Mouse (Mus musculus) brown adipose tissue, adult 24 weeks (tissue): Measurements from ENCODE around the gene Arhgef2. TPM values are rescaled to one million over a fixed set of nuclear protein-coding genes. Genes with fewer than 3 reads are reported as not detected.

Experiments used
- H3K27ac ChIP-seq: fragments of 200-500 bp; replicated peaks from 2 replicates; pipeline ENCODE4 v1.5.1; 2012; ENCODE audit warnings: low read depth, mild to moderate bottlenecking, low read length
- H3K4me1 ChIP-seq: fragments of 200-500 bp; 2 replicates; pipeline ENCODE4 v1.6.1; 2012; ENCODE audit warnings: low read length, mixed read lengths; ENCODE audit not compliant: control insufficient read depth, insufficient read depth, insufficient read length
- H3K4me3 ChIP-seq: fragments of 200-500 bp; 2 replicates; pipeline ENCODE4 v1.5.1; 2012; ENCODE audit warnings: low read depth, mild to moderate bottlenecking, low read length, moderate library complexity; ENCODE audit not compliant: insufficient read depth
- polyA plus RNA-seq: library from polyadenylated mRNA; stranded (reverse); fragments of >200 nt; gene quantifications from 2 replicates; pipeline ENCODE4 v1.2.4, GENCODE M21; 2012; ENCODE audit not compliant: missing spikeins, insufficient read depth, insufficient read length

Arhgef2 gene
- polyA plus RNA-seq, 1 experiment, result 13.7 TPM

DNA sequence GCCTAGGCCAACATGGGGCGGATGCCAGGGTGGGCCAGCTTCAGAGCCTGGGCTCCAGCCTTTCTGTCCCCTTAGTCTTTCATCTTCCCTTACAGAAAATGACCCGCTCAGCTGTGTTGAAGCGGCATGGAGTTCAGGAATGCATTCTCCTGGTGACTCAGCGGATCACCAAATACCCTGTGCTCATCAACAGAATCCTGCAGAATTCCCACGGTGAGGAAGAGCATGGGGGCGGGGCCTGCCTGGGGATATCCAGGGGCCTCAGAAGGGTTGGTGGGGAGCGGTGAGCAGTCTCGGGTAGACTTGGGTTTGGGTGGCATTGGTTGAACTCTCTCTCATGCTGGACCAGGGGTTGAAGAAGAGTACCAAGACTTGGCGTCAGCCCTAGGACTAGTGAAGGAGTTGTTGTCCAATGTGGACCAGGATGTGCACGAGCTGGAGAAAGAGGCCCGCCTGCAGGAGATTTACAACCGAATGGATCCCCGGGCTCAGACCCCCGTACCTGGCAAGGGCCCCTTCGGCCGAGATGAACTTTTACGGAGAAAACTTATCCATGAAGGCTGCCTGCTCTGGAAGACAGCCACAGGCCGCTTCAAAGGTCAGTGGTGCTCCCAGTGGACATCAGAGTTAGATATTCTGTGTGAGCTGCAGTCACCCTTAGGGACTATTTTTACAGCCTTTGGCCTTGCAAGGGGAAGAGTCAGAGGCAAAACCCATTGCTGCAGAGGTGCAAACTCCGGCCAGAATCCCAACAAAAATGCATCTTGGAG lies 29.9 kb downstream of the Arhgef2 start:
- no peak overlapping the region for H3K27ac ChIP-seq
- H3K4me1 ChIP-seq, result no peaks in the 10 kb centered on the region; the same call in 1 of the 2 replicates
- H3K4me3 ChIP-seq, result no peak overlapping the region

- no peaks in the 10 kb centered on the region; the same call in 1 of the 2 replicates for H3K4me1 ChIP-seq
- H3K27ac ChIP-seq, result no peak overlapping the region
- no peak overlapping the region for H3K4me3 ChIP-seq
Observed at GRCm38 (mm10) chr3:88636555-88636986, 30.8 kb downstream of the Arhgef2 start.

DNA sequence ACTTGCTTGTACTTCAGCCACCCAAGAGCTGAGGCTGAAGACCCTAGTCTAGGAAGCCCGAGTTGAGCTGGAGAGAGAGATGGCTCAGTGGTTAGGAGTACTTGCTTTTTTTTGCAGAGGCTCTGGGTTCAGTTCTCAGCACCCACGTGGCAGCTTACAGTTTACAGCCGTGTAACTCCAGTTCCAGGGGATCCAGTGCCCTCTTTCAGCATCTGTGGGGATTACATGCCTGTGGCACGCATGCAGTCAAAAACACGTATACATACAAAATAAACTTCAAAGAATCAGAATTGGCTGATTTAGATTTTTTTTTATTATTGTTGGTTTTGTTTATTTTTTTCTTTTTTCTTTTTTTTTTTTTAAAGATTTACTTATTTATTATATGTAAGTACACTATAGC lies 31.4 kb downstream of the Arhgef2 start:
- Histone ChIP-seq H3K4me1 (no peaks in the 10 kb centered on the region), H3K27ac (no peak overlapping the region), H3K4me3 (no peak overlapping the region)

- Histone ChIP-seq H3K4me1 (no peaks in the 10 kb centered on the region), H3K4me3 (no peak overlapping the region), H3K27ac (no peak overlapping the region)
Observed at GRCm38 (mm10) chr3:88639239-88639638, 33.5 kb downstream of the Arhgef2 start.

GRCm38 (mm10) chr3:88640676-88641075 lies 34.9 kb downstream of the Arhgef2 start:
- H3K27ac ChIP-seq, result no peak overlapping the region
- no peaks in the 10 kb centered on the region for H3K4me1 ChIP-seq
- H3K4me3 ChIP-seq, result no peak overlapping the region

DNA sequence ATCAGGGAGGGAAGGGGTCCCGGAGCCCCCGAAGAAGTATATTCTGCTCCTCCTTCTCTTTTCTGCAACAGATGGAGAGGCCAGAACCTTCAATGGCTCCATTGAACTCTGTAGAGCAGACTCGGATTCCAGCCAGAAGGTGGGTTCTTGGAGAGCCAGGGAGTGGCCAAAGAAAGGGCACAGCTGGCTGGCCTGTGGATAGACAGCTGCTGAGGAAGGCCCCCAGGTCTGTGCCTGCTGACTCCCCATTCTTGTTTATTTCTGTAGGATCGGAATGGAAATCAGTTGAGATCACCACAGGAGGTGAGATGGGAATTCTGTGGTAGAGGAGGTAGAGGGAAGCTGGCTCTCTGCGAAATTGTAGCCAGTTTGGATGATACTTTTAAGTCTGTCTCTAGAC lies 37.3 kb downstream of the Arhgef2 start:
- H3K4me3 ChIP-seq, result no peak overlapping the region
- no peak overlapping the region for H3K27ac ChIP-seq
- H3K4me1 ChIP-seq, result no peaks in the 10 kb centered on the region

GRCm38 (mm10) chr3:88645937-88646336 lies 40.2 kb downstream of the Arhgef2 start:
- no peak overlapping the region for H3K4me3 ChIP-seq
- no peaks in the 10 kb centered on the region for H3K4me1 ChIP-seq
- H3K27ac ChIP-seq, result no peak overlapping the region

DNA sequence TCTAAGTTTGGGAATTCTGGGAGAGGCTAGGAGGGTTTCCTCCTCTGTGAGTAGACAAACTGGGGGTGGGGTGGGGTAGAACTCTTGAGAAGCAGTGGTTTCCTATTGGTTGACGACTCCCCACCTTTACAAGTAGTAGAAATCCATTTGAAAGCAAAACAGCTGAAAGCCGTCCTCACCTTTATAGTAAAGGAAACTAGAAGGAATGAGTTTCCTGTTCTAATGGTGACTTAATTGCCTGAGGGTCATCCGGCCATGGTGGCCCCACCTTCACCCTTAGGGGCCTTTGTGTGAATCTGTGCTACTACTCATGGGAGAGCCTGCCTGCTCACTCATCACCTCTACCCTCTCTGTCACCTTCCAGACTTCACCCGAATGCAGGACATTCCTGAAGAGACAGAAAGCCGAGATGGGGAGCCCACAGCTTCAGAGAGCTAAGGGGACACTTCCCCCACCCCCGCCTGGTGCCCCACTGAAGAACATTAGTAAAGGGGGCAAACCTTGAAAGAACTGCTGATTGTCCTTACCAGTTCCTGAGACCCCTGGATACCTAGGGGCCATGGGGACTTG lies 40.7 kb downstream of the Arhgef2 start:
- Histone ChIP-seq H3K27ac (no peak overlapping the region), H3K4me3 (no peak overlapping the region), H3K4me1 (no peaks in the 10 kb centered on the region)

DNA sequence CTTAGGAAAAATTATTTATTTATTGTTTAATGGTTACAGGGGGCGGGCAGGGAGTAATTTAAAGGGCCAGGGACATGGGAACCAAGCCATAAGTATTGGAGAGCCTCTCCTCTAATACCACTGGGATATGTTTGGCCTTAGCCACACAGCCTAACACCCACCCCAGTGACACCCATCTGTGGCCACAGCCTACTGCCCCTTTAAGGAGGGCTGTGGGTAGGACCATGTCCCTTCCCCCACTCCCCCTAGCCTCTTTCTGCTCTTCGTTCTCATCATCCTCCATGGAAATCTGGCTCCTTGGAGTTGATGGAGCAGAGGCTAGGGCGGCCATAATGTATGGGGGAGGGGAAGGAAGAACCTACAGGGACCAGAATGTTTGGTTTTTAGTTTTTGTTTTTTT lies 41.3 kb downstream of the Arhgef2 start:
- Histone ChIP-seq H3K27ac (no peak overlapping the region), H3K4me1 (no peaks in the 10 kb centered on the region), H3K4me3 (no peak overlapping the region)

GRCm38 (mm10) chr3:88647779-88648413 lies 42.1 kb downstream of the Arhgef2 start:
- H3K27ac ChIP-seq, result no peak overlapping the region
- H3K4me1 ChIP-seq, result no peaks in the 10 kb centered on the region
- no peak overlapping the region for H3K4me3 ChIP-seq

DNA sequence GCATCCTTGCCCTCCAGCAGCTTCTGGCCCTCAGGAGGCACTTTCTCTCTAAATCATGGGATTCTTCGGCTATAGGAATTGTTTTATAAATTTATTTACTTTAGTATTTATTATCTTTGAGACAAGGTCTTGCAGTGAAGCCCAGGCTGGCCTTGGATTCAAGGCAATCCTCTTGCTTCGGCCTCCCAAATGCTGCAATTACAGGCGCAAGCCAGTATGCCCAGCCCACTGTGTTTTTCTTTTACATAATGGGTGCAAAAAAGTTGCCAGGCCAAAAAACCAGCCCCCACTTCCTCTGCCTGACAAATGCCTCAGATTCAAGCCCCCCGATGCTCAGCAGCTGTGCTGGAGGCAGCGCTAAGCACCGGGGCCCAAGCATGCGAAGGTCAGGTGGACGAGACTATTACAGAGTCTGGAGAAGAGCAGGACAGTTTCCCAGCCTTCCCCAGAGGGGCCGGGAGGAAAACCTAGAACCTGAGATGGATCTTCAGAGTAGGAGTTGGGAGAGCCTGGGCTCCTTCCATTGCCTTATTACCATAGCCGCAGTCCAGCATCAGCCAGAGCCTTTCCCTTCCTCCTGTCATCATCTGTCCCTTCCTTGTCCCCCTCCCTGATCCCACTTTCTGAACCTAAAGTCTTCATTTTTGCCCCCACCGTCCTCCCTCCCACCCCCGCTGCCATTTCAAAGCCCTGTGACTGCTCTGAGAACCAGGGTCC lies 42.8 kb downstream of the Arhgef2 start:
- H3K27ac ChIP-seq, result no peak overlapping the region
- H3K4me3 ChIP-seq, result no peak overlapping the region
- H3K4me1 ChIP-seq, result 0 out of 2 replicates have a peak, but pooled peaks cover 3% of the 10 kb centered on the region

DNA sequence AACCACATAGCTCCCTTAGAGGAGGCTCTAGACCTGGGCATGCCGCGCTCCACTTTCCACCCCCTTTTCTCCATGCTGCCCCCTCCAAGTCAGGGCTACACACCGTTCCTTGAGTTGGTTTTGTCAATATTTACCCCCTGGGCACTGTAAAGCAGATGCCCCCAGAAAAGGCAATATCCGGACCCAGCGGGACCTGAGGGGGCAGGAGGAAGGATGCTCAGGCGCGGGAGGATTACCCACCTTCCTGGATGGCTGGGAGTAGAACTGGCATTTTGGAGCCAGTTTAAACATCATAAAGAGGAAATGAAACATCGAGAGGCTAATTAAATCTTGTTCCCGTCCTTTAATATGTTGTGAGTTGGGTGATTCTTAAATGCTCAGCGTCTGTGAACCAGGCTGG lies 43.4 kb downstream of the Arhgef2 start:
- no peak overlapping the region for H3K4me3 ChIP-seq
- peaks cover 5% of the 10 kb centered on the region; the same call in 1 of the 2 replicates for H3K4me1 ChIP-seq
- no peak overlapping the region for H3K27ac ChIP-seq

GRCm38 (mm10) chr3:88649967-88650366 lies 44.2 kb downstream of the Arhgef2 start:
- peaks cover 6% of the 10 kb centered on the region; the same call in 1 of the 2 replicates for H3K4me1 ChIP-seq
- no peak overlapping the region for H3K4me3 ChIP-seq
- no peak overlapping the region for H3K27ac ChIP-seq

- H3K4me3 ChIP-seq, result no peak overlapping the region
- H3K27ac ChIP-seq, result no peak overlapping the region
- H3K4me1 ChIP-seq, result peaks cover 6% of the 10 kb centered on the region; the same call in 1 of the 2 replicates
Observed at GRCm38 (mm10) chr3:88650713-88651504, 45.1 kb downstream of the Arhgef2 start.
